Mouse (Mus musculus) stomach, embryonic 15.5 days (tissue): Measurements from ENCODE around the gene Nck2. TPM values are rescaled to one million over a fixed set of nuclear protein-coding genes. Genes with fewer than 3 reads are reported as not detected.

ENCODE experiments used
- ATAC-seq: fragments of 200-750 bp; cut with Nextera tagmentation; 2 replicates; pipeline ENCODE4 v1.8.0; 2017; ENCODE audit warnings: low read depth, moderate number of reproducible peaks, moderate TSS enrichment; ENCODE audit not compliant: insufficient read depth, low FRiP score
- H3K27ac ChIP-seq: fragments of 300-500 bp; sonication (generic); 2 replicates; pipeline ENCODE4 v1.5.1; 2015; ENCODE audit warnings: mild to moderate bottlenecking, inconsistent platforms
- H3K27me3 ChIP-seq: fragments of 300-500 bp; sonication (generic); replicated peaks from 2 replicates; pipeline ENCODE4 v1.6.1; 2015; ENCODE audit warnings: inconsistent platforms
- H3K36me3 ChIP-seq: fragments of 300-500 bp; sonication (generic); 2 replicates; pipeline ENCODE4 v1.6.1; 2015; ENCODE audit warnings: inconsistent platforms
- H3K4me1 ChIP-seq: fragments of 300-500 bp; sonication (generic); 2 replicates; pipeline ENCODE4 v1.6.1; 2015; ENCODE audit warnings: inconsistent platforms
- H3K4me2 ChIP-seq: fragments of 300-500 bp; sonication (generic); 2 replicates; pipeline ENCODE4 v1.6.1; 2015; ENCODE audit warnings: mild to moderate bottlenecking, inconsistent platforms
- H3K4me3 ChIP-seq: fragments of 300-500 bp; sonication (generic); replicated peaks from 2 replicates; pipeline ENCODE4 v1.5.1; 2015; ENCODE audit warnings: inconsistent platforms
- H3K9ac ChIP-seq: fragments of 300-500 bp; sonication (generic); 2 replicates; pipeline ENCODE4 v1.6.1; 2015; ENCODE audit warnings: inconsistent platforms
- H3K9me3 ChIP-seq: fragments of 300-500 bp; sonication (generic); 2 replicates; pipeline ENCODE4 v1.6.1; 2016; ENCODE audit warnings: inconsistent platforms
- WGBS: fragments of 180-500 bp; shearing (Covaris S2); methylation state at CpG from one replicate; pipeline ENCODE4 v1.1.7; 2015; 5-methylcytosine and 5-hydroxymethylcytosine counted together
- polyA plus RNA-seq: library from polyadenylated mRNA; unstranded; fragments of >200 nt; fragmentation: Nextera tagmentation; extraction: Ambion mirVana; gene quantifications from 2 replicates; pipeline ENCODE4 v1.2.1, GENCODE M21; 2015

The Nck2 gene
- polyA plus RNA-seq, 1 experiment from 2014 or later: 41.3 TPM

DNA sequence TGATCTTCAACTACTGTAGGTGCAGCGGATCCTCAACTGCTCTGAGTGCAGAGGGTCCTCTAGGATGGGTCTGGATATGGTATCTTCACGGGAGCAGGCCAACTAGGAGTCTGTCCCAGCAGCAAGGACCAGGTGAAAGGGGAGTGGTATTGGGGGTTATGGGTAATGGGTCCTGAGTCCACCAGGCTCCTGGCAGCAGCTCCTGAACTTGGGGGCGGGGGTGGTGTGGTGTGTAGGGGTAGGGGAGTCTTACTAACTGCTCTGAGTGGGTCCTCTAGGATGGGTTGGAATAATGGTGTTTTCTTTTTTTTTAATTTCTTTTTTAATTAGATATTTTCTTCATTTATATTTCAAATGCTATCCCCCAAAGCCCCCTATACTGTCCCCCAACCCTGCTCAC, 73.0 kb downstream of the Nck2 start:
- Histone ChIP-seq H3K9ac (no peak overlapping the region), H3K9me3 (no peaks in the 10 kb centered on the region), H3K27ac (no peak overlapping the region), H3K27me3 (no peaks in the 10 kb centered on the region), H3K4me1 (0 out of 2 replicates have a peak, but pooled peaks cover 2% of the 10 kb centered on the region), H3K36me3 (0 out of 2 replicates have a peak, but pooled peaks cover 6% of the 10 kb centered on the region), H3K4me2 (no peak overlapping the region), H3K4me3 (no peak overlapping the region)
- WGBS: 93% methylated on average over 3 of the region's 3 CpGs
- no peak for ATAC-seq

DNA sequence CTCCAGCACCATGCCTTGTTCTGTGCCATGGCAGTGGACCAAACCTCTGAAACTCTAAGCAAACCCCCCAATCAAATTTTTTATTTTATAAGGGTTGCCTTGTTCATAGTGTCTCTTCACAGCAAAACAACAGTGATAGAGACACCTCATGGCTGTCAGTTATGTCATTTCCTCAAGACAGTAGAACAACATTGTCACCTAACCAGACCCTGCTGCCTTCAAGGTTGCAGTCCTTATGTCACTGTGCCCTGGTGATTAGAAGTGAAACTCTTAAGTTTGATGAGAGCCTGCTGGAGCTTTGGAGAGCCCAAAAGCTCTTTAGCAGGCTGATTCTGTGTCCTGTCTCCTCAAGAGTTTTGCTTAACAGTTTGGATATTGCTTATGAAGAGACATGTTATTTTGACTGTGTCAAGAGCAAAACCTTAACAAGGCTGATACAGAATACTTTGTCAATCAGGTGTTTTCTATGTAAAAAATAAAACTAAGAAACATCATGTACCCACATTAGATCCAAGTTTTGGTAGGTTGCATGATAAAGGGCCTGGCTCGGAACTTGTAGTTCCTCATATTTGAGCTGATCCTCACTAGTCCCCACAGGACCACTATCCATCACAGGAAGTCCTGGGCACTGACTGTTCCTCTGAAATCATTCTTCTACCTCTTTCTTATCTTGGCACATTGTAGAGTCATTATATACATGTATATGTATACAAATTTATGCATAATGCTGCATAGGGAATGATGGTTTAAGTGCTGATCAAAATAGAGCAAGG, 76.0 kb downstream of the Nck2 start:
- no peaks in the 10 kb centered on the region for H3K27me3 ChIP-seq
- no peak overlapping the region for H3K4me2 ChIP-seq
- no peak overlapping the region for H3K27ac ChIP-seq
- ATAC-seq: no peak
- H3K4me1 ChIP-seq: 0 out of 2 replicates have a peak, but pooled peaks cover 4% of the 10 kb centered on the region
- H3K36me3 ChIP-seq: no peaks in the 10 kb centered on the region
- no peak overlapping the region for H3K9ac ChIP-seq
- WGBS: 89% methylated on average over 1 of the region's 1 CpGs
- no peaks in the 10 kb centered on the region for H3K9me3 ChIP-seq
- no peak overlapping the region for H3K4me3 ChIP-seq

DNA sequence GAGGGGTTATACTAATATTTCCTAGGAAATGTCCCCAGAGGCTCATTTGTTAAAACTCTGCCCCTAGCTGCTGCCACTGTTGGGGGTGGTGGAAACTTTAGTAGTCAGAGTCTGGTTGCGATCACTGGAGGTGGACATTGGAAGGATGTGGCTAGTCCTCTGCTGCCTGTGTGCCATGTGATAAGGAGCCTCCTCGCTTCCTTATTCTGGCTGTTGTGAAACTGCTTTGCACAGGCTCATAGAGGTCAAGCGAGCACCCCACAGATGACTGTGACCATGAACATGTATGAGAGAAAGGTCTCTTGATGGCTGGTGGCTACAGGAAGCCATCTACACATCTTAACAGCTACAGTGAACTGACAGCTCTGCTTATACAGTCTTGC, 76.6 kb downstream of the Nck2 start:
- Histone ChIP-seq H3K27me3 (no peaks in the 10 kb centered on the region), H3K36me3 (no peaks in the 10 kb centered on the region), H3K4me2 (no peak overlapping the region), H3K9me3 (no peaks in the 10 kb centered on the region), H3K4me1 (0 out of 2 replicates have a peak, but pooled peaks cover 4% of the 10 kb centered on the region), H3K9ac (no peak overlapping the region), H3K27ac (peak overlapping the region; percentile 12), H3K4me3 (no peak overlapping the region)
- no peak; the same call in 1 of the 2 replicates for ATAC-seq
- WGBS: 79% methylated on average over 3 of the region's 3 CpGs

DNA sequence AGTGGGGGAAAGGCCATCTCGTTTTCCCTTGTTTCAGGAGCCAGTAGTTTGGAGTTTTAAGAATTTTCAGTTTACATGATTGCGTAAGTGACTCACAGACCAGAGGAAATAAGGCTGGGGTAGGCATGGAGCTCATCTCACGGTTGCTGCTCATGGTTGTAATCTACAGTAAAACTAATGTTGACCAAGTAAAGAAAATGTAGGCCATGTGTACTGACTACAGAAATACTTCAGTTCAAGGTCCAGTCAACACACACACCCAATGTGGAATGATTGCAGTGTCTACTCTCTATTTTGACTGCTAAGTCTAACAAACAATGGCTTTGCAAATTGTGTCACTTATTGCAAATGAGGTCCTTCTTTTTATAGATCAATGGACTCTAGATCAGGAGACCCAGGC, 77.1 kb downstream of the Nck2 start:
- peak overlapping the region; percentile 12 for H3K27ac ChIP-seq
- 61% methylated on average over 3 of the region's 3 CpGs for WGBS
- no peak overlapping the region for H3K9ac ChIP-seq
- peak; percentile 63; the same call in 1 of the 2 replicates for ATAC-seq
- H3K27me3 ChIP-seq: no peaks in the 10 kb centered on the region
- H3K4me3 ChIP-seq: no peak overlapping the region
- no peaks in the 10 kb centered on the region for H3K9me3 ChIP-seq
- H3K36me3 ChIP-seq: no peaks in the 10 kb centered on the region
- 0 out of 2 replicates have a peak, but pooled peaks cover 4% of the 10 kb centered on the region for H3K4me1 ChIP-seq
- no peak overlapping the region for H3K4me2 ChIP-seq

DNA sequence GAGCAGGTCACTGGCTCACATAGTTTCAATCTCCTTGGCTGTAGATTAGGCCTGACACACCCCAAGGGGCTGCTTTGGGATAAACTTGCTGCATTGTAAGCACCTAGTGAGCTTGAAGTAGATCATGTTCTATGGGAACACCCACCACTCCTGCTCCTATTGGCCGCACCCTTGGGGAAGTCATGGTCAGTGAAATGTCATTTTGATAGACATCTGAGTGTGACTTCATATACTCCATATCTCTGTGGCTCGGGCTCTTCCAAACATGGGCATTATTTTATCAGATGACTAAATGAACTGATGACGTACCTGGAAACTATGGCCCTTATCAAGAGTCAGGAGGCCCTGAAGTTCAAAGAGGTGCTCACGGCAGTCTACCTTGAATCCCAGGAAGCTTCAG, 77.6 kb downstream of the Nck2 start:
- Histone ChIP-seq H3K9ac (no peak overlapping the region), H3K9me3 (no peaks in the 10 kb centered on the region), H3K36me3 (no peaks in the 10 kb centered on the region), H3K4me2 (no peak overlapping the region), H3K27ac (no peak overlapping the region), H3K4me1 (0 out of 2 replicates have a peak, but pooled peaks cover 4% of the 10 kb centered on the region), H3K4me3 (no peak overlapping the region), H3K27me3 (no peaks in the 10 kb centered on the region)
- ATAC-seq: peak; percentile 76
- 74% methylated on average over 4 of the region's 4 CpGs for WGBS

DNA sequence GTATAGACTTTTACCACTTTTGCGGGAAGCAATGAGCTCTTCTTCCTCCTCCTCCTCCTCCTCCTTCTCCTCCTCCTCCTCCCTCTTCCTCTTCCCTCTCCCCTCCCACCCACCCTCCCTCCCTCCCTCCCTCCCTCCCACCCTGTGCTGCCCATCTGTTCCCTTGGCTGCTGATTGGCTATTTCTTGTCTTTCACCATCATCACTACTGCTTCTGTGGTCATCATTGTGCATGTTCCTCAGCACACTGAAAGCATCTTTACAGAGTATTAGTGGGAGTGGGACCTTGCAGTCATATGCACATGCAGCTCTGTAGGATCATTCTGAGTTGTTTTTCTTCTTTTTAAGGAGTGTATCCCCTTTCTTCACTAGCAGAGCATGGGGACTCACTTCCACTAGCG, 78.6 kb downstream of the Nck2 start:
- H3K27me3 ChIP-seq: no peaks in the 10 kb centered on the region
- no peak overlapping the region for H3K4me3 ChIP-seq
- 0 out of 2 replicates have a peak, but pooled peaks cover 4% of the 10 kb centered on the region for H3K4me1 ChIP-seq
- no peak overlapping the region for H3K4me2 ChIP-seq
- no peaks in the 10 kb centered on the region for H3K9me3 ChIP-seq
- no peak overlapping the region for H3K9ac ChIP-seq
- no peaks in the 10 kb centered on the region for H3K36me3 ChIP-seq
- WGBS: 53% methylated on average over 2 of the region's 2 CpGs
- no peak for ATAC-seq
- H3K27ac ChIP-seq: no peak overlapping the region

DNA sequence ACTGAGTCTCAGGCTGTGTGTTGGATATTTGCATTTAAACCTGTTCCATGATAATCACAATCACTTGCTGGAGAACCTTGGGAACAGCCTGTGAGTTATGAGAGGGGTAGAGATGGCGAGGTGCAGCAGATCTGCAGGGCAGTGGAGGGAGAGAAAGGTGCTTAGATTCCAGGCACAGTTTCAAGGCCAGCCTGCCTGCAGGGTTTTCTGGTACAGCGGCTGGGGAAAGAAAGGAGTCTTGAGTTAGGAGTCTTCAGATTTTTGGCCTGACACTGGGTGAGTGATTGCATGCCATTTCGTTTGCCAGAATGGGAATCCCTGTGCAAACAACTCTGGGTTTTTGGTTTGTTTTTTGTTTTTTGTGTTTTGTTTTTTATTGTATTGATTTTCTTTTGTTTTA, 80.0 kb downstream of the Nck2 start:
- no peak for ATAC-seq
- Histone ChIP-seq H3K4me3 (no peak overlapping the region), H3K27me3 (no peaks in the 10 kb centered on the region), H3K9ac (no peak overlapping the region), H3K27ac (no peak overlapping the region), H3K36me3 (no peaks in the 10 kb centered on the region), H3K9me3 (no peaks in the 10 kb centered on the region), H3K4me1 (0 out of 2 replicates have a peak, but pooled peaks cover 4% of the 10 kb centered on the region), H3K4me2 (no peak overlapping the region)
- 50% methylated on average over 3 of the region's 3 CpGs for WGBS

DNA sequence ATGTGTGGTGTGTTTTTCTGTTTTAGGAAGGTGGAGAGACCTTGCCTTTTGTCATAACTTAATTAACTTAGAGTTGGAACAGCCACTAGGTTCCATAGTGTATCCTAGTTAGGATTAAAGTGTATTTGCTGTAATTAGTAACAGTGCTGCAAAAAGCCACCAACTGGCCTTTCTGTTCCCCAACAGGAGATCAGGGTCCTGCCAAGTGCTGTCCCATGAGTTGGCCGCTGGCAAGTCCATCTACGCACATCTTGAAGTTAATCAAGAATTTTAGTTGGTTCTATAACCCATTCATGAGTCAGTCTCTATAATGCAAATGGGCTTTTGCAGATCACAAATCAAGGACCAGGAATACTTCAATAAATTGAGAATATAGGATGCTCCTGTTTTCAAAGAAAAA, 83.9 kb downstream of the Nck2 start:
- Histone ChIP-seq H3K4me1 (peaks cover 9% of the 10 kb centered on the region), H3K9me3 (no peaks in the 10 kb centered on the region), H3K4me3 (no peak overlapping the region), H3K27ac (no peak overlapping the region), H3K9ac (no peak overlapping the region), H3K27me3 (no peaks in the 10 kb centered on the region), H3K4me2 (no peak overlapping the region), H3K36me3 (no peaks in the 10 kb centered on the region)
- 99% methylated on average over 2 of the region's 2 CpGs for WGBS
- no peak for ATAC-seq

DNA sequence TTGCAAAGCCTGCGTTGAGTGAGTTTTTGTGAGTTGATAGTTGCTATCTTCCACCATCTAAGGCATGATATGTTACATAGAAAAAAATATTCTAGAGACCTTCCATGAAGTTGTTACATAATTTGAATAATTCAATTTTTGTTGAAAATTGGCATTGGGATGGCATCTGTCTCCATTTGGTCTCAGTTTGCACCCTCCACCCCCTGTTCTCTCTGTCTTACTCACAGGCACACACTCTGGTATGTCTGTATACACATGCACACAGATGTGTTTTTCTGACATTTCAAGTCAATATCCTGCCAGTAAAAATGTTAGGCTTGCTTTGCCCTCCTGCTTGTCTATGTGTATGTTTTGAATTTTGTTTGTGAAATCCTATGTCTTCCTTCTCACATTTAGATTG, 84.7 kb downstream of the Nck2 start:
- Histone ChIP-seq H3K4me1 (peaks cover 9% of the 10 kb centered on the region), H3K27me3 (no peaks in the 10 kb centered on the region), H3K4me3 (no peak overlapping the region), H3K9me3 (no peaks in the 10 kb centered on the region), H3K36me3 (no peaks in the 10 kb centered on the region), H3K9ac (no peak overlapping the region), H3K27ac (no peak overlapping the region), H3K4me2 (no peak overlapping the region)
- no peak for ATAC-seq
- 94% methylated on average over 1 of the region's 1 CpGs for WGBS

DNA sequence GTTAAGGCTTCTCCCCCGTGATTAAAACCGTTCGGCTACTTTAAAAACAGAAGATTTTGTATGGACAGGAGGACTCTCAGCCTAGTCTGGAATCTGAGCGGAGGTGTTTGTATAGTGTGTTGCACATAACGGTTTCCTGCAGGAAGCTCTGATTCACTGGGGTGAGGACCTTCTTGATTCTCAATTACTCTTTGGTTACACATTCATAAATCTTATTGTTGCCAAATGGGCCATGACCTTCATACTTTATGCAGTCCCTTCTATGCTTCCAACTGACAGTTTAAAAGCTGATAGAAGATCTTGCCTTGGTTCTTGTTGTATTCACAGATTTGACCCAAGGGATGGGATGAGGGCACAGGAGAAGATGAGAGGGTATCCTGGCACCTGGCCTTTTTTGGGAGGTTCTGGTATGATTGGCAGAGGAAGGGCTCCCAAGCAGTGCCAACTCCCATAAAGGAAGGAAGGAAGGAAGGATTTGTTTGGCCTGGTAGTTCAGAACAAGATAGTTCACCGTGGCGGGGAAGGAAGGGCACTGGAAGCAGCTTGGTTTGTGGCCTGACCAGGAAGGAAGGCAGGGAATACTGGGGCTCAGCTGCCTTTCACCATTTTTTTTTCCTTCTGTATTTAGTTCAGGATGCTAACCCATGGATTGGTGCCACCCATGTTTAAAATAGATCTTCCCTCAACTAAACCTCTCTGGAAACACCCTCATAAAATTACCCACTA, 86.1 kb downstream of the Nck2 start:
- Histone ChIP-seq H3K27ac (no peak overlapping the region), H3K36me3 (no peaks in the 10 kb centered on the region), H3K9me3 (no peaks in the 10 kb centered on the region), H3K4me3 (no peak overlapping the region), H3K4me1 (peaks cover 9% of the 10 kb centered on the region), H3K27me3 (no peaks in the 10 kb centered on the region), H3K4me2 (no peak overlapping the region), H3K9ac (no peak overlapping the region)
- no peak for ATAC-seq
- 61% methylated on average over 7 of the region's 7 CpGs for WGBS

DNA sequence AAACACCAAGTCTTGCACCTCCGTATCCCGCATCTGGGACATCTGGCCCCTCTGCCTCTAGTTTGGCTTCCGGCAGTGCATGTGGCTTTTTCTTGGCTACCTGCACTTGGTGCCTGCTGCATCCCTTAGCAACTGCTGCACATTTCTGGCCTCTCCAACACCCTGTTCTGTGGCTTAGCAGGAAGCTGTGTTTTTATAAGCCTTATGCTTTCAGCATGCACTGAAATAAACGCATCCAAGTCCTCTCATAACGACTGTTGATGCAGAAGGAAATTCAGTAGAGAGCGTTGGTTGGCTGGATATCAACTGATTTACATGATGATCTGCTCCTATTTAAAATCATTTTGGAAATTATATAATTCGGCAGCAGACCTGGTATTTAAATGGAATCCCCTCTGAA, 86.9 kb downstream of the Nck2 start:
- H3K4me1 ChIP-seq: peaks cover 9% of the 10 kb centered on the region
- ATAC-seq: no peak
- H3K27ac ChIP-seq: no peak overlapping the region
- no peaks in the 10 kb centered on the region for H3K9me3 ChIP-seq
- H3K9ac ChIP-seq: no peak overlapping the region
- no peak overlapping the region for H3K4me3 ChIP-seq
- no peaks in the 10 kb centered on the region for H3K27me3 ChIP-seq
- no peak overlapping the region for H3K4me2 ChIP-seq
- WGBS: 78% methylated on average over 7 of the region's 7 CpGs
- no peaks in the 10 kb centered on the region; the same call in 1 of the 2 replicates for H3K36me3 ChIP-seq

DNA sequence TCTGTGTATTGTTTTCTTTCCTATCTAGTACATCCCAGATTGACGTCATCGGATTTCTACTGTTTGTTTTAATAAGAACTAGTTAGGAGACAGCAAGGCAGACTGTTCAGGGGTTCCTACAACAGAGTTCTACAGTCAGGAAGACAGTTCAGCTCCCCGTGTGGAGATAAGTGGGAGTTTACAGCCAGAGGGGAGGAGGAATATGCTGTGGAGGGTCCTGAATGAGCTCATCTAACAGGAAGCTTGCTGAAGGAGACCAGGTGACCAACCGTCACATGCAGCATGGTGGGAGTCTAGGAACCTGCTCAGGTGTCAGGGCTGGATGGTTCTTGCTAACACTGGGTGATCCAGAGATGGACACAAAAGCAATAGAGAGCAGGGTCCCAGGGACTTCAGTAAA, 87.9 kb downstream of the Nck2 start:
- H3K9me3 ChIP-seq: no peaks in the 10 kb centered on the region
- no peak overlapping the region for H3K9ac ChIP-seq
- WGBS: 46% methylated on average over 4 of the region's 4 CpGs
- no peaks in the 10 kb centered on the region for H3K27me3 ChIP-seq
- ATAC-seq: no peak
- no peaks in the 10 kb centered on the region; the same call in 1 of the 2 replicates for H3K36me3 ChIP-seq
- H3K27ac ChIP-seq: no peak overlapping the region
- no peak overlapping the region for H3K4me3 ChIP-seq
- peaks cover 9% of the 10 kb centered on the region for H3K4me1 ChIP-seq
- no peak overlapping the region for H3K4me2 ChIP-seq
